Mouse (Mus musculus): ENCODE measurements around the gene Rdh19.
"Not testable (repeated sequence)": the region's sequence is repeated elsewhere in the genome, so short reads cannot be mapped to it uniquely, and the experiment has no call there.

The Rdh19 gene

GRCm38 (mm10) chr10:127849628-127850027, at the start of gene Rdh19:
Rdh19 (plus strand) TSS chr10:127849928.
- no peak for DNase-seq

GRCm38 (mm10) chr10:127800891-127801290, 48.8 kb upstream of the Rdh19 start, which contains the start of gene Rdh16:
Rdh16 (plus strand) TSS chr10:127801152.
- DNase-seq, result no peak

- no peak for DNase-seq
Observed at GRCm38 (mm10) chr10:127801612-127802011, 48.1 kb upstream of the Rdh19 start.

- DNase-seq, result no peak
Observed at GRCm38 (mm10) chr10:127802236-127802635, 47.5 kb upstream of the Rdh19 start.

GRCm38 (mm10) chr10:127804416-127804815, 45.3 kb upstream of the Rdh19 start:
- DNase-seq, result no peak

- no peak for DNase-seq
Observed at GRCm38 (mm10) chr10:127815888-127816287, 33.8 kb upstream of the Rdh19 start.

GRCm38 (mm10) chr10:127817268-127817910, 32.3 kb upstream of the Rdh19 start:
- DNase-seq, result not testable (repeated sequence)

GRCm38 (mm10) chr10:127821806-127822205, 27.9 kb upstream of the Rdh19 start:
- DNase-seq, result not testable (repeated sequence)

- no peak for DNase-seq
Observed at GRCm38 (mm10) chr10:127825386-127825785, 24.3 kb upstream of the Rdh19 start.

GRCm38 (mm10) chr10:127829121-127829520, 20.6 kb upstream of the Rdh19 start:
- DNase-seq, result peak in 1 of 2 experiments; percentile 14

GRCm38 (mm10) chr10:127834186-127834585, 15.5 kb upstream of the Rdh19 start:
- not testable (repeated sequence) for DNase-seq

- no peak for DNase-seq
Observed at GRCm38 (mm10) chr10:127835292-127835691, 14.4 kb upstream of the Rdh19 start.

GRCm38 (mm10) chr10:127837793-127838192, 11.9 kb upstream of the Rdh19 start:
- not testable (repeated sequence) for DNase-seq

GRCm38 (mm10) chr10:127838539-127838938, 11.2 kb upstream of the Rdh19 start:
- DNase-seq, result no peak

- no peak for DNase-seq
Observed at GRCm38 (mm10) chr10:127840776-127841175, 9.0 kb upstream of the Rdh19 start.

GRCm38 (mm10) chr10:127845945-127846344, 3.8 kb upstream of the Rdh19 start:
- DNase-seq, result not testable (repeated sequence)

GRCm38 (mm10) chr10:127848089-127848488, 1.6 kb upstream of the Rdh19 start:
- DNase-seq, result no peak

- DNase-seq, result peak; percentile 49 to 60
Observed at GRCm38 (mm10) chr10:127856376-127856775, 6.6 kb downstream of the Rdh19 start.

GRCm38 (mm10) chr10:127864931-127865330, 15.2 kb downstream of the Rdh19 start:
- DNase-seq, result no peak

- no peak for DNase-seq
Observed at GRCm38 (mm10) chr10:127866232-127866631, 16.5 kb downstream of the Rdh19 start, which contains the start of gene Rdh16f2. Rdh16f2 (plus strand) TSS chr10:127866474.

GRCm38 (mm10) chr10:127872484-127872883, 22.8 kb downstream of the Rdh19 start:
- DNase-seq, result no peak

- DNase-seq, result no peak
Observed at GRCm38 (mm10) chr10:127877681-127878080, 28.0 kb downstream of the Rdh19 start.

- no peak for DNase-seq
Observed at GRCm38 (mm10) chr10:127878262-127879057, 28.7 kb downstream of the Rdh19 start.

- DNase-seq, result peak in 1 of 2 experiments; percentile 3
Observed at GRCm38 (mm10) chr10:127879155-127879688, 29.5 kb downstream of the Rdh19 start.
